Mouse (Mus musculus) intestine, embryonic 16.5 days (tissue): ENCODE data around the gene Tsc22d2. TPM values are rescaled to one million over a fixed set of nuclear protein-coding genes. Genes with fewer than 3 reads are reported as not detected.

ENCODE experiments used
- ATAC-seq: fragments of 200-750 bp; cut with Nextera tagmentation; 2 replicates; pipeline ENCODE4 v1.8.0; 2017; ENCODE audit warnings: moderate TSS enrichment, moderate library complexity
- H3K27ac ChIP-seq: fragments of 300-500 bp; sonication (generic); 2 replicates; pipeline ENCODE4 v1.5.1; 2014; ENCODE audit warnings: mild to moderate bottlenecking, low read length
- H3K27me3 ChIP-seq: fragments of 300-500 bp; sonication (generic); replicated peaks from 2 replicates; pipeline ENCODE4 v1.6.1; 2014; ENCODE audit warnings: low read length, control low read depth, mixed read lengths; ENCODE audit not compliant: control insufficient read depth, insufficient read depth
- H3K36me3 ChIP-seq: fragments of 300-500 bp; sonication (generic); 2 replicates; pipeline ENCODE4 v1.6.1; 2014; ENCODE audit warnings: low read length, control low read depth; ENCODE audit not compliant: control insufficient read depth, insufficient read depth
- H3K4me1 ChIP-seq: fragments of 300-500 bp; sonication (generic); 2 replicates; pipeline ENCODE4 v1.6.1; 2014; ENCODE audit warnings: low read length, control low read depth, mixed read lengths; ENCODE audit not compliant: control insufficient read depth, insufficient read depth
- H3K4me2 ChIP-seq: fragments of 300-500 bp; sonication (generic); 2 replicates; pipeline ENCODE4 v1.6.1; 2014; ENCODE audit warnings: low read depth, low read length, control low read depth
- H3K4me3 ChIP-seq: fragments of 300-500 bp; sonication (generic); 2 replicates; pipeline ENCODE4 v1.5.1; 2014; ENCODE audit warnings: mild to moderate bottlenecking, low read length
- H3K9ac ChIP-seq: fragments of 300-500 bp; sonication (generic); 2 replicates; pipeline ENCODE4 v1.6.1; 2014; ENCODE audit warnings: low read depth, low read length
- H3K9me3 ChIP-seq: fragments of 300-500 bp; sonication (generic); 2 replicates; pipeline ENCODE4 v1.6.1; 2016; ENCODE audit warnings: low read length, control low read depth; ENCODE audit not compliant: control insufficient read depth
- WGBS: fragments of 180-500 bp; shearing (Covaris S2); extraction: QIAGEN DNeasy Blood & Tissue Kit; methylation state at CpG from one replicate; pipeline ENCODE4 v1.1.7; 2014; 5-methylcytosine and 5-hydroxymethylcytosine counted together
- polyA plus RNA-seq: library from polyadenylated mRNA; unstranded; fragments of >200 nt; fragmentation: Nextera tagmentation; extraction: Ambion mirVana; gene quantifications from 2 replicates; pipeline ENCODE4 v1.2.1, GENCODE M21; 2015

Gene Tsc22d2
- polyA plus RNA-seq, 1 experiment from 2014 or later, result 5.0 TPM

DNA sequence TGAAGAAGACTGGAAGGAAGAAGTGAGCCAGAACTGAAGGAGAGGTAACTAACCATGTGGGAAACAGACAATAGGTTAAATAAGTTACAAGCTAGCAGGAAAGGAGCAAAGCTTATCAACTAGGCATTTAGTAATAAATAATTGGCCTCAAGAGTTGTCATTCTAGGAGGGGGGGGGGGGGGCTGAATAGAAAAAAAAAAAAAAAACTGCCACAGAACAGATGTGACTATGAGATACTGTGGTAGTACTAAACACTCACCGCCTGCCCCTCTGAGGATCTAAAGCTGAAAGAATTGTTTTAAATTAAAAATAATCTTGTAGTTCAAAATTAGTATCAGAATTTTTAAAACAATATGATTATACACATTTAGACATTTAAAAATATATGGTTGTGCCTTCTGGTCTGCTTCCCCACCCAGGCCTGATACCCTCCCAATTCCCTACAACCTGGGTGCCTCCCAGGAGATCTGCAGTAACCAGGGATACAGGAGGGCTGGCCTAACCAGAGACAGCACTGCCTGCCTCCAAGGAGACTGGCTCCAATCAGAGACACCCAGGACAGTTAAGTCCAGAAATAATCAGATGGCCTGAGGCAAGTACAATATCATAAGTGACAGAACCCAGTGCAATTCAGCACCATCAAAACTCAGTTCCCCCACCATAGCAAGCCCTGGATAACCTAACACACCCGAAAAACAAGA, 64.4 kb downstream of the Tsc22d2 start:
- H3K27me3 ChIP-seq, result no peaks in the 10 kb centered on the region
- no peaks in the 10 kb centered on the region for H3K36me3 ChIP-seq
- no peak for ATAC-seq
- H3K4me3 ChIP-seq, result no peak overlapping the region
- no peak overlapping the region for H3K9ac ChIP-seq
- H3K9me3 ChIP-seq, result no peaks in the 10 kb centered on the region
- no peak overlapping the region for H3K27ac ChIP-seq
- no peak overlapping the region for H3K4me2 ChIP-seq
- H3K4me1 ChIP-seq, result no peaks in the 10 kb centered on the region
- 91% methylated on average over 2 of the region's 2 CpGs for WGBS

DNA sequence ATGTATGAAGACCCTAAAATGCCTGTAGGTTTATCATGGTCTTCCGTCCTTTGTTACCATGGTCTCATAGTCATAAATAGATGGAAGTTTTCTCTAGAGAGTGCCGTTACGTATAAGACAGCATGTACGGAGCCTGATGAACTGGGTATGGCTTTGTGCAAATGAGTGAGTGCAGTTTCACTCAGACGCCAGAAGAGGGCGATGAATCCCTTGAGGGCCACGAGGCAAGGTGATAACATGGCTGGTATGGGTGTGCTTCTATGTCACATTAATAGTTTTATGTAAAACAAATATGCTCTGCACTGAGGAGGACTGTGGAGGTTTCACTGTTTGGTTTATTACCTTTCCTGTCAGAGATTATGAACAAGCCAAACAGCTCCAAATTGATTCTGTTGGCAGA, 71.4 kb downstream of the Tsc22d2 start:
- no peak for ATAC-seq
- Histone ChIP-seq H3K4me3 (no peak overlapping the region), H3K27ac (no peak overlapping the region), H3K4me1 (no peaks in the 10 kb centered on the region), H3K36me3 (no peaks in the 10 kb centered on the region), H3K27me3 (no peaks in the 10 kb centered on the region), H3K9ac (no peak overlapping the region), H3K4me2 (no peak overlapping the region), H3K9me3 (no peaks in the 10 kb centered on the region)
- 68% methylated on average over 7 of the region's 7 CpGs for WGBS

DNA sequence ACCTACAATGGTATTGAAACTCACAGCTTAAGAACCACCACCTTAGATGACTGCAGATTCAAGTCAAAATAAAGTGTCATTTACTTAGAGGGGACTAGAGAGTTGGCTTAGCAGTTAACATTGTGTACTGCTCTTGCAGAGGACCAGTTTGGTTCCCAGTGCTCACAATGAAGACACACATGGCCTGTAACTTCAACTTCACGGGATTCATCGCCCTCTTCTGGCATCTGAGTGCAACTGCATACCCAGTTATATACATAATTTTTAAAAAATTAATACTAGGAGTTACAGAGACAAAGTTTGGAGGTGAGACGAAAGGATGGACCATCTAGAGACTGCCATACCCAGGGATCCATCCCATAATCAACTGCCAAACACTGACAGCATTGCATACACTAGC, 72.6 kb downstream of the Tsc22d2 start:
- Histone ChIP-seq H3K36me3 (no peaks in the 10 kb centered on the region), H3K4me3 (no peak overlapping the region), H3K4me2 (no peak overlapping the region), H3K4me1 (no peaks in the 10 kb centered on the region), H3K27ac (no peak overlapping the region), H3K9ac (no peak overlapping the region), H3K27me3 (no peaks in the 10 kb centered on the region), H3K9me3 (no peaks in the 10 kb centered on the region)
- no peak for ATAC-seq
- 67% methylated on average over 3 of the region's 3 CpGs for WGBS

DNA sequence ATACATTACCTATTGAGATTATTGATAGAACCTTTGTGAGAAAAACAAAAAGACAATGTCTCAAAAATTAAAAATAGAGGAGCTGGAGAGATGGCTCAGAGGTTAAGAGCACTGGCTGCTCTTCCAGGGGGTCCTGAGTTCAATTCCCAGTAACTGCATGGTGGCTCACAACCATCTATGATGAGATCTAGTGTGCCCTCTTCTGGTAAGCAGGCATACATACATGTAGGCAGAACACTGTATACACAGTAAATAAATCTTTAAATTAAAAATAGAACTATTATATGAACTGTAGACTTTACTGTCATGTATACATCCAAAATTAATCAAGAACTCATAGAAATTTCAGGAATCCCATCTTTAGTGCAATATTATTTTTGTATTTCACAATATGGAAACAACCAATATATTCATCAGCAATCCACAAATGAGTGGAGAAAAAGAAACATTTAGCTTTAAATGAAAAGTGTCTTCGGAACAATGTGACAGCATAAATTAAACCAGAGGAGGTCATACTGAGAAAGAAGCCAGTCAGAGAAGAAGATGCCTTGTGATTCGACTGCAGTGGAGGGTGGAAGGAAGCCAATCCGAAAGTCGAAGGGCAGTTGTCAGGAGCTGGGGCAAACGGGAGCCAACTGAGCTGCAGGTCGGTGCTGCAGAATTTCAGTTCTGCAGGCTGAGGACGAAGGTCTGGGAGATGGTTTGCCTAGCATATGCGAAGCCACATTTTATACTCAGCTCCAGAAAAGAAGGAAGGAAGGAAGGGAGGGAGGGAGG, 73.7 kb downstream of the Tsc22d2 start:
- H3K9ac ChIP-seq, result no peak overlapping the region
- no peak overlapping the region for H3K4me3 ChIP-seq
- no peak overlapping the region for H3K27ac ChIP-seq
- no peak for ATAC-seq
- no peaks in the 10 kb centered on the region for H3K36me3 ChIP-seq
- no peaks in the 10 kb centered on the region for H3K4me1 ChIP-seq
- WGBS, result 77% methylated on average over 8 of the region's 8 CpGs
- no peak overlapping the region for H3K4me2 ChIP-seq
- no peaks in the 10 kb centered on the region for H3K9me3 ChIP-seq
- no peaks in the 10 kb centered on the region for H3K27me3 ChIP-seq

DNA sequence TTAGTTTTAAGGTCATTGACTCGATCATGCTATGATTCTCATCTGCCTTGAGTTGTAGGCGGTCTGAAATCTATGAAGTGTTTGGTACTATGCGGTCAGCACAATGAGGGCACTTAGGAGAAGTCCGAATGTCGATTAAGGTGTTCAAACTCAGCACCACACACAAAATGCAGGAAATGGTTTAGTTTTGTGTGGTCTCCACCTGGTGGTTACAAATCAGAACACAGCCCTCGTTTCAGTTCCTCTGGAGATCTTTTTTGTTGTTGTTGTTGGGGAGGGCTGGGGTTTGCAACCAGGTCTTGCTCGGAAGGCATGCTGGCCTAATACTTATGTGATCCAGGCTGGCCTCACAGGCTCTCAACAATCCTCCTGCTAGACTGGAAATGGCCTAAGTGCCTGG, 76.3 kb downstream of the Tsc22d2 start:
- WGBS, result 65% methylated on average over 7 of the region's 7 CpGs
- no peak overlapping the region for H3K4me2 ChIP-seq
- no peaks in the 10 kb centered on the region for H3K4me1 ChIP-seq
- H3K9ac ChIP-seq, result no peak overlapping the region
- H3K27me3 ChIP-seq, result no peaks in the 10 kb centered on the region
- no peak for ATAC-seq
- no peak overlapping the region for H3K4me3 ChIP-seq
- no peak overlapping the region for H3K27ac ChIP-seq
- H3K36me3 ChIP-seq, result no peaks in the 10 kb centered on the region
- no peaks in the 10 kb centered on the region for H3K9me3 ChIP-seq

DNA sequence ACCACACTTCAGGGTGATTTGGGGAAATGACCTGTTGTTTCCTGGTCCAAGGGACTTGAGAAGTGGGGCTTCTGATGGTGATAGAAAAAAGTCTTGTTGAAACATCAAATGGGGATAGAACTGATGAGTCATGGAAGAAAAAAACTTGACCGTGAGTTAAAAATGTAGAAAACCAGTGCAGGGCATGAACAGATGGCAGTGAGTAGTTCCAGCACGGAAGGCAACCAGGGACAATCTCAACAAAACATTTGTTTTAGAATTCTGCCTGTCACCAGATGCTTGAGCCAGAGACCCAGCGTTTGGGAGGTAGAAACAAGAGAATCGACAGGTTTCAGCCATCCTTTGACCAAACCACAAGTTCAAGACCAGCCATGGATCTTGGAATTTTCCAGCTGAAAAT, 79.1 kb downstream of the Tsc22d2 start:
- no peak for ATAC-seq
- no peaks in the 10 kb centered on the region for H3K9me3 ChIP-seq
- H3K27me3 ChIP-seq, result no peaks in the 10 kb centered on the region
- H3K27ac ChIP-seq, result no peak overlapping the region
- no peak overlapping the region for H3K4me3 ChIP-seq
- no peaks in the 10 kb centered on the region for H3K4me1 ChIP-seq
- WGBS, result 68% methylated on average over 4 of the region's 4 CpGs
- H3K36me3 ChIP-seq, result no peaks in the 10 kb centered on the region
- H3K9ac ChIP-seq, result no peak overlapping the region
- no peak overlapping the region for H3K4me2 ChIP-seq

DNA sequence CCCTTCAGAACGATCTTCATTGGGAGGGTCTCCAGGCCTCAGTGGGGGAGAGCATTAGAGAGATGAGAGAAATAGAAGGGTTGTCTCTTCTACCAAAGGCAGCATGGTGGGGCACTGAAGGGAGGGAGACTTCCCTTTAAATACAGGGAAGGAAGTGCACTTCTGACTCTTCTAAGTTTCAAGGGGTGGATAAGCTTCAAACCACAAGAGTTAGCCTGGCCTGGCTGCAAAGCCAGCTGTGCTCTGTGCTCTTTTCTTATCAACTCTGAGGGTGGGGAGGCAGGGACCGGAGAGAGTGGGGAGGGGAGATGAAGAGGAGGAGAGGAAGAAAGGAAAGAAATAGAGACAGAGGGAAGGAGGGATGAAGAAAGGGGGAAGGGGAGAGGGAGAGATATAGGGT, 87.4 kb downstream of the Tsc22d2 start:
- Histone ChIP-seq H3K27me3 (no peaks in the 10 kb centered on the region), H3K4me1 (no peaks in the 10 kb centered on the region), H3K9me3 (no peaks in the 10 kb centered on the region), H3K27ac (no peak overlapping the region), H3K4me2 (no peak overlapping the region), H3K36me3 (no peaks in the 10 kb centered on the region), H3K4me3 (no peak overlapping the region), H3K9ac (no peak overlapping the region)
- no peak for ATAC-seq
- 73% methylated on average over 2 of the region's 2 CpGs for WGBS

DNA sequence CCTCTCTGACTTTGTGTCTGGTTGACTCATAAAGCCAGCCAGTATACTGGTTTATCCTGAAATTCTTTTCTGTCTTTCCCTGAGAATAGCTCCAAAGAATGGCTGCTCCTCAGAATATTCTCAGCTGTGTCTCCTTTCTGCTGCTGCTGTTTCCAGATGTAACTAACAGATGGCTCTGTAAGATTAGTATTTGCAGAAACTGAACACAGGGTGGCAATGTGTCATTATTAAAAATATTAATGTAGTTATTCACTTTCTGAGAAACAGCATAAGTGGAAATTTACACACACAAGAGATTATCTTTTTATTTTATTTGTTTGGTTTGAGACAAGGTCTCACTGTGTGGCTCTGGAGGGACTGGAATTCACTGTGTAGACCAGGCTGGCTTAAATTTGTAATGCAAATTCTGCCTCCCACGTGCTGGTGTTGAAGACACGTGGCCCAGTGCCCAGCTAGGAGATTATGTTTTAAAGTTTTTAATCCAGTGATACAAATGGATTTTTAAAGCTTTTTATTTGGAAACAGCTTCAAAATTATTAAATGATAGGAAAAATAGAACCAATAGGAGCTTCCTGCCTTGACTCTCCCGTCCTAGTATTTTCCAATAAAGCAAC, 89.3 kb downstream of the Tsc22d2 start:
- Histone ChIP-seq H3K4me3 (no peak overlapping the region), H3K27me3 (no peaks in the 10 kb centered on the region), H3K27ac (no peak overlapping the region), H3K4me1 (no peaks in the 10 kb centered on the region), H3K9me3 (no peaks in the 10 kb centered on the region), H3K9ac (no peak overlapping the region), H3K36me3 (no peaks in the 10 kb centered on the region), H3K4me2 (no peak overlapping the region)
- WGBS, result 72% methylated on average over 3 of the region's 3 CpGs
- no peak for ATAC-seq

DNA sequence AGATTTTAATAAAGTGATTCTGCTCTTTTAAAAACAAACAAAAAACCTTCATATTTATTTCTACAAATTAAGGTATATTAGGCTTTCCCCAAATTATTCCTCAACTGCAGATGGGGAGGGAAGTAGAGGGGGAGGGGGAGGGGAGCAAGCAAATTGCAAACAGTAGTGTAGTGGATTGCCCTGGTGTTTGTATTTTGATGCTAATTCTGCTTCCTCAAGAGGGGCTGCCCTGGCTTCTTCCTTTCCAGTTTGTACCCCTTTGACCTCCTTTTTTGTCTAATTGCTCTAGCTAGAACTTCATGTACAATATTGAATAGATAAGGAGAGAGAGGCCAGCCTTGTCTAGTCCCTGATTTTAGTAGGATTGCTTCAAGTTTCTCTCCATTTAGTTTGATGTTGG, 90.2 kb downstream of the Tsc22d2 start:
- Histone ChIP-seq H3K27me3 (no peaks in the 10 kb centered on the region), H3K4me1 (no peaks in the 10 kb centered on the region), H3K36me3 (no peaks in the 10 kb centered on the region), H3K4me2 (no peak overlapping the region), H3K27ac (no peak overlapping the region), H3K9me3 (no peaks in the 10 kb centered on the region), H3K4me3 (no peak overlapping the region), H3K9ac (no peak overlapping the region)
- ATAC-seq, result no peak
